Mouse (Mus musculus): ENCODE data around the gene Zfyve28.

The Zfyve28 gene

GRCm38 (mm10) chr5:34174550-34175402, 113.5 kb downstream of the Zfyve28 start:
- DNase-seq = no peak

GRCm38 (mm10) chr5:34174021-34174420, 114.2 kb downstream of the Zfyve28 start:
- no peak for DNase-seq

DNA sequence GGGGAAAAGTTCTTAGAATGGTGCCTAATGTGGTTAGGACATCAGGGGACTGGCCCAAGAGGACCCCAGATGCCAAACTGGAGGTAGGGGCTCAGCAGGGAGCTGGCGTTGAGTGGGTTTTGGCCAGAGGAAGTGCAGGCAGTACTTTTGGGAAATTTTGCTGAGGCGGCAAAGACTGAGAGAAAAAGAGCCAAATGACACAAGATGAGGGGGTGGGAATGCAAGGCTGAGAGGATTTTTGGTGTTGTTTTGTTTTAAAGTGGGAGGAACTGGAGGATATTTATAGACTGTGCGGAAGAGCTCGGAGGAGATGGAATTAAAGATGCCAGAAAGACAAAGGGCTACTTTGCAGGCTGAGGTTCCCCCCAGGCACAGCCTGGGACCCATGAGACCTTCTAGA, 117.5 kb downstream of the Zfyve28 start:
- DNase-seq = peak; percentile 53

- DNase-seq = no peak
Measured at GRCm38 (mm10) chr5:34169954-34170353, 118.3 kb downstream of the Zfyve28 start.

DNA sequence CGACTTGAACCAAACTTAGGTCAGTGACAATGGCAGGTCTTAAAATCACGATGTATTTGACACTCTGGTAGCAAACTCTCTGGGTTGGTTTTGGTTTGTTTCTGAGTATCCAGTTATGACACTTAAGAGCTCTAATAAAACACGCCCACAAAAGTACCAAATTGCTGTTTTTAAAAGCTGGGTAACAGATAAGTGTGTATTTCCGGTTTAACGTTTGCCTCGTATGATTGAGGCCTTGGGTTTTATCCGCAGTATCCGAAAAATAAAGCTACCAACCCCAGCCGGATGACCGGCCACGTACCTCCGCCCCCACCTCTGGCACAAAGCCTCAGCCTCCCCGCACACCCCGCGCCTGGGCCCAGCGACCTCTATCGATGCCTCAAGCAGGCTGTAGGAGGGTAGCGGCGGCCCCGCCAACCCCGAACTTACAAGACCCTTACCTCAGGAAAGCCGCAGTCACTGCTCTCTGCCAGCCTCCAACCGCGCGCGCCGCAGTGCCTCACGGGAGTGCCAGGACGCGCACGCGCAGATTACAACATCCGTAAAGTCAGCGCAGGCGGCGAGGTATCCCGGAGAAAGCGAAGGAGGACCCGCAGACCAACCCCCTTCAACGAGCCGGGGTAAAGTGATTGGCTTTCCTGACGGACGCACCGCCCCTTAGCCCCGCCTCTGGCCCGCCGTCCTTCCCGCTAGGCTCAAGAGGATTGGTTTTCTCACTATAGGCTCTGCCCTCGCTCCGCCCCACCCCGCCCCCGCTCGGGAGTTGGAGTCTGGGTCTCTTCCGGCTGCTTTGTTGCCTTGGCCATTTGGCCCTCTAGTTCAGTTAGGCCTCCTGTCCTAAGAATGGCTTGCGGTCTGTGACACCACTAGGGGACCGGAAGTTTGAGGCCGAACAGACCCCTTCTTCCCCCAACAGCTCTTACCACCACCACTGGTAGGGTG, 119.0 kb downstream of the Zfyve28 start, which contains the start of the genes Poln and Haus3:
TSS of gene Poln (minus strand) at position 499 of the 942 bp plus-strand sequence.
TSS of gene Haus3 (minus strand) at position 578 of the 942 bp plus-strand sequence.
- peak; percentile 99 for DNase-seq

- no peak for DNase-seq
Measured at GRCm38 (mm10) chr5:34167857-34168256, 120.4 kb downstream of the Zfyve28 start.

DNA sequence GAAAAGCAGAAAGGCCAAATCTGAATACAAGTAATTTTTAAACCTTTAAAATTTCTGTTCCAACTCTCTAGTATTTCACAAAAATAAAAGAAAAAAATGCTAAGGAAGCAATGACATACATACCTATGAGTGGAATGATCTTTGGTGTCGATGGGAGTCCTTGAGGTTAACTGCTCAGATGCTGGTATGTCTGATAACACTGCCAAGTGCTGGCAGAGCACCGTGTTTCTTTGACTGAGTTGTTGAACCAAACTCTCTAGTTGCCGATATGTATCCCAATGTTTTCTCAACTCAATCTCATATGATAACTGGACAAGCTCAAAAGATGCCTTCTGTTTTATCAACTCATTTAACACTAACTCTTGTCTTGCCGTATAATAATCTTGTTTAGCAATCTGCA, 122.5 kb downstream of the Zfyve28 start:
- no peak for DNase-seq

DNA sequence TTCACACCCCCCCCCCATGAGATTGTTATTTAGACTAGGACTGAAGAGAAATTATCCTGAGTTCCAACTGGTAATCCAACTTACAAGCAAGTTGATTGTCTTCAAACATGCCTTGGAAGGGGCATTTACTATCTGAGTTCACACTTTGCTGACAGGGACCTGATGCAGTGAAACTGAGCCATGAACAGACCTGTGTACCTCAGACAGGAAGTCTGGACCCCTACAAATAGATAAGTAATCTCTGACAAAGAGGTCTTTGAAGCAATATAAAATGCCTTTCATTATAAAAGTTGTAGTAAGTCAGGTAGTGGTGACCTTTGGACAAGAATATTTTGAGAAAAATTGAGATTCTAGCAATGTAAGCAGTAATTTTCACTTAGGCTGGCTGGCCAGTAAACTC, 139.8 kb downstream of the Zfyve28 start:
- DNase-seq = no peak

DNA sequence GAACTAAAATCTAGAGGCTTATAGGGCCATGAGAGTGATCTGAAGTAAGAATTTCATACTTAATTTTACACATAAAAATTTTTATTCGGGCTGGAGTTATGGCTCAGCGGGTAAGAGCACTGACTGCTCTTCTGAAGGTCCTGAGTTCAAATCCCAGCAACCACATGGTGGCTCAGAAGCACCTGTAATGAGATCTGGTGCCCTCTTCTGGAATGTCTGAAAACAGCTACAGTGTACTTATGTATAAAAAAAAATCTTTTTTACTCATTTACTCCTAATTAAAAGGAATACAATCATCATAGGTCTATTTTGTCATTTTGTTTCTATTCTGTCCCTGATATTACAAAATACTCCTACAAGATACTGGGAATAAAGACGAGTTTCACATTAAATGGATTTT, 140.7 kb downstream of the Zfyve28 start:
- DNase-seq = no peak

All from right cerebral cortex, adult 18-20 months (tissue).